Mouse (Mus musculus): ENCODE data around the gene Gm6040. TPM values are rescaled to one million over a fixed set of nuclear protein-coding genes. Genes with fewer than 3 reads are reported as not detected.

The Gm6040 gene
- not detected in 2 replicates for polyA plus RNA-seq (2012; rRNA removed)

GRCm38 (mm10) chr8:20921971-20922370 is at the start of gene Gm6040:
Gene Gm6040, minus strand, starts transcription at chr8:20922071.

DNA sequence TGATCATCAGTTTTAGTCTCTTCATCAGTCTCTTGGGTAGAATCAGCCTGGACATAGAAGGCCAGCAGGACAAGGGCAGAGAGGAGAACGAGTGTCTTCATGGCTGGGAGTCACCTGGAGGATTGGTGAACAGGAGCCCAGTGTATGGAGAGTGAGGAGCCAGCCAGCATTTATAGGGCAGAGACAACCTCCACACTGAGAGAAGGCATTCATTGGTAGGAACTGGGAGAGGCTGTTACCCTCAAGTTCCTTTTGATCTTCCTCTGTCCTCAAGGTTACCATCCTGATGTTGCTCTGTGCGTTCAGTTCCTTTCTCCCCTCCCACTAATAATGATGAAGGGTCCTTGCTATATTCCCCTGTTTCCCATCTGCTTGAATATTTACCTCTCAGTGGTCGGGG is 22.7 kb upstream of the Gm6040 start, which contains the start of gene AY761185:
Gene AY761185, minus strand, starts transcription at position 101 of the 400 bp plus-strand sequence.

DNA sequence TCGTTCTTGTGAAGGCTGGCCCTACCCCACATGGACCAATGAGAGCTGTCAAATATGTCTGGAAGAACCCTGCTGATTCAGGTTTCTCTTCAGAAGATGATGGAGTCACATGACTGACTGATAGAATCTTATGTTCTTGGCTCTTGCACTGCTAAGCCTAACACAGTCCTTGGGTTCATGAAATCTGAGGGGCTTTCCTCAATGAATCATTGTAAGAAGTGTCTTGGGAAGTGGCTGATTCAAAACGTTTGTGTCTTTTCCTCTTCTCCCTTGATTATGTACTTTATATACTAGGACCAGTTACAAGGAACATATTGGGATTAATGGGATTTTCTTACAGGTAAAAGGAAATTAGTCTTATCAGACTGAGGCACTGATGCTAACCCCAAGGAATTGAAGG is 19.3 kb downstream of the Gm6040 start, which contains the start of gene Gm15056:
Gene Gm15056, minus strand, starts transcription at position 101 of the 400 bp plus-strand sequence.

DNA sequence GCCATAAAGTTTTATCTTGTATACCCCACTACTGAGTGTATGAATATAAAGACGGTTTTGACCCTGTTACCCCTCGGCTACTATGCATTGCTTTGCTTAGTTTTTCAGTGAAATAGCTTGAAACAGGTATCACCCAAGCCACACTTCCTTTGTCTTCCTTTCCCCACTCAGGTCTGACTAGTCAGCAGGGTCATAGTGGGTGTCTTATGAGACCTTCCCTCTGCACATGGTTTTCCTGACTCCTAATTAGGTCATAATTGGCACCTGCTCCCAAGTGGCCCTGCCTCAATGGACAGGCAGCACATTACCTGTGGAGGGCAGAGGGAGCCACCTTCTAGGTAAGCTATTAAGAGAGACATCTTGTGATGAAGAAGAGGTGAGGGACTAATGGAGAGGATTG is 29.5 kb downstream of the Gm6040 start, which contains the start of gene Defb33:
Gene Defb33, plus strand, starts transcription at position 301 of the 400 bp plus-strand sequence.

Other genes with a start within 250 kb of the Gm6040 start
- not detected in 2 replicates for gene Defb33, start 29.4 kb downstream of the Gm6040 start, polyA plus RNA-seq (2012; rRNA removed)
- gene Gm15056, start 19.4 kb downstream of the Gm6040 start, polyA plus RNA-seq (2012; rRNA removed) = not detected in 2 replicates
- gene AY761185, start 22.6 kb upstream of the Gm6040 start, polyA plus RNA-seq (2012; rRNA removed) = not detected in 2 replicates
- gene Defa21, start 103.5 kb upstream of the Gm6040 start, polyA plus RNA-seq (2012; rRNA removed) = not detected in 2 replicates
- not detected in 2 replicates for gene Defa23, start 133.0 kb upstream of the Gm6040 start, polyA plus RNA-seq (2012; rRNA removed)
- not detected in 2 replicates for gene Defa35, start 143.0 kb upstream of the Gm6040 start, polyA plus RNA-seq (2012; rRNA removed)
- gene Defa25, start 162.4 kb upstream of the Gm6040 start, polyA plus RNA-seq (2012; rRNA removed) = not detected in 2 replicates
- not detected in 2 replicates for gene Gm14851, start 174.0 kb upstream of the Gm6040 start, polyA plus RNA-seq (2012; rRNA removed)
- gene Defa30, start 212.6 kb upstream of the Gm6040 start, polyA plus RNA-seq (2012; rRNA removed) = not detected in 2 replicates
- not detected in 2 replicates for gene Defa22, start 240.2 kb upstream of the Gm6040 start, polyA plus RNA-seq (2012; rRNA removed)